Comparison of ENCODE assay signal across 9 mouse cellular contexts in genomic region chr8:94785247-94785985, GRCm38 (mm10). TPM values are rescaled to one million over a fixed set of nuclear protein-coding genes. Genes with fewer than 3 reads are reported as not detected.
A peak's percentile ranks its signal among the peaks of the same experiment; 100 is the strongest.
DNase-seq lines count a peak whose midpoint lies in the region; ATAC-seq and TF ChIP-seq lines count a peak whose summit lies in the region.
"Had no signal": no experiment of that assay in that cellular context is flagged by ENCODE, and none has a peak within 500 bp of the region (broad histone marks: within the 10 kb centered on the region; RNA-seq: fewer than 3 reads in every experiment).

No protein-coding gene starts in this region.

- peak; percentile 85 for DNase-seq in kidney, adult 11 months
- peak; percentile 58 for DNase-seq in MEL (ENCODE audit: low read depth, low spot score)
- DNase-seq in kidney, postnatal 36 days: peak; percentile 85
- peak; percentile 21 to 33 for DNase-seq in spleen, adult 18-20 months
- DNase-seq in layer of hippocampus, postnatal 10 days (ENCODE audit: low spot score in 2 of 2): no peak

- H3K4me3 ChIP-seq in kidney, embryonic 16.5 days (ENCODE audit: low read length): no peak overlapping the region
- H3K4me3 ChIP-seq in MEL (ENCODE audit: control insufficient read depth in 1 of 2, insufficient read depth in 1 of 2, low read depth in 2 of 2, low read length in 2 of 2): no peak overlapping the region
- H3K4me3 ChIP-seq in cortical plate, adult 2 months (ENCODE audit: insufficient read depth, low read length): no peak overlapping the region

- ATAC-seq in kidney, embryonic 16.5 days (ENCODE audit: low FRiP score, low TSS enrichment): no peak
- ATAC-seq in frontal cortex, adult (ENCODE audit: low TSS enrichment): no peak

- TF ChIP-seq CTCF in MEL (IDR thresholded peaks at IDR 0.05 in 2 of 3, conservative IDR thresholded peaks at IDR 0.05 in 1 of 3; ENCODE audit: control insufficient read depth in 1 of 3, insufficient read depth in 1 of 3, low read depth in 2 of 3, low read length in 3 of 3, poor library complexity in 1 of 3, severe bottlenecking in 1 of 3): peak; percentile 54 to 72 (median 64); a peak in 5 of 6 replicates
- TF ChIP-seq CTCF in cortical plate, adult 2 months (IDR thresholded peaks at IDR 0.05; ENCODE audit: extremely low read depth, insufficient read depth, low read length): peak; percentile 37

- no peak overlapping the region for H3K4me2 ChIP-seq in kidney, embryonic 16.5 days (replicated peaks; ENCODE audit: low read depth, low read length)

- no peak overlapping the region for H3K9ac ChIP-seq in kidney, embryonic 16.5 days (replicated peaks; ENCODE audit: low read length)
- H3K9ac ChIP-seq in MEL (ENCODE audit: control insufficient read depth, low read depth, low read length, poor library complexity, severe bottlenecking): no peak overlapping the region

- TF ChIP-seq POLR2A in MEL (IDR thresholded peaks at IDR 0.05; ENCODE audit: control insufficient read depth in 1 of 2, insufficient read depth in 1 of 2, low read depth in 1 of 2, low read length in 2 of 2, poor library complexity in 1 of 2): no peak
- TF ChIP-seq POLR2A in cortical plate, adult 2 months (IDR thresholded peaks at IDR 0.05; ENCODE audit: extremely low read depth, insufficient read depth, low read length): no peak

- no peaks in the 10 kb centered on the region for H3K36me3 ChIP-seq in kidney, embryonic 16.5 days (ENCODE audit: insufficient read depth, low read length)
- peaks cover 0 to 4% of the 10 kb centered on the region in 2 experiments; a peak in 1 of 4 replicates for H3K36me3 ChIP-seq in MEL (ENCODE audit: control insufficient read depth in 1 of 2, insufficient read depth in 2 of 2, low read length in 2 of 2)

- no peaks in the 10 kb centered on the region for H3K27me3 ChIP-seq in kidney, embryonic 16.5 days (ENCODE audit: insufficient read depth, low read length)
- peaks cover 3 to 4% of the 10 kb centered on the region in 2 experiments; a peak in 2 of 4 replicates for H3K27me3 ChIP-seq in MEL (ENCODE audit: control insufficient read depth in 1 of 2, insufficient read depth in 2 of 2, low read length in 2 of 2)

- no peaks in the 10 kb centered on the region for H3K79me2 ChIP-seq in MEL (ENCODE audit: control insufficient read depth, insufficient read depth, low read length, poor library complexity)

- no peak overlapping the region for H3K27ac ChIP-seq in kidney, embryonic 16.5 days (ENCODE audit: low read length)
- H3K27ac ChIP-seq in MEL (ENCODE audit: control insufficient read depth, low read depth, low read length): no peak overlapping the region
- H3K27ac ChIP-seq in cortical plate, adult 2 months (ENCODE audit: insufficient read depth, low read length): no peak overlapping the region

- H3K9me3 ChIP-seq in kidney, embryonic 16.5 days (ENCODE audit: low read length): no peaks in the 10 kb centered on the region
- no peaks in the 10 kb centered on the region for H3K9me3 ChIP-seq in MEL (replicated peaks; ENCODE audit: insufficient read depth, low read length)

- no peak for TF ChIP-seq EP300 in MEL (IDR thresholded peaks at IDR 0.05; ENCODE audit: low read depth in 1 of 2, low read length in 2 of 2)

- peak; percentile 71 for TF ChIP-seq RAD21 in MEL (IDR thresholded peaks at IDR 0.05; ENCODE audit: low read depth, low read length)

- WGBS in kidney, embryonic 16.5 days: 59% methylated on average over 12 of the region's 12 CpGs

- H3K4me1 ChIP-seq in kidney, embryonic 16.5 days (ENCODE audit: insufficient read depth, low read length): peaks cover 18% of the 10 kb centered on the region
- peaks cover 0 to 8% of the 10 kb centered on the region in 2 experiments; a peak in 2 of 4 replicates for H3K4me1 ChIP-seq in MEL (ENCODE audit: control insufficient read depth in 1 of 2, insufficient read depth in 2 of 2, low read length in 2 of 2)
- H3K4me1 ChIP-seq in cortical plate, adult 2 months (ENCODE audit: control insufficient read depth, insufficient read depth, low read length): no peaks in the 10 kb centered on the region

TF ChIP-seq in MEL, 35 proteins besides CTCF, POLR2A, EP300 and RAD21:
- TF ChIP-seq SMC3 (IDR thresholded peaks at IDR 0.05; ENCODE audit: low read depth, low read length): peak; percentile 59
- TF ChIP-seq E2F4 (IDR thresholded peaks at IDR 0.05; ENCODE audit: borderline replicate concordance, low read depth, low read length): no peak
- TF ChIP-seq TBP (IDR thresholded peaks at IDR 0.05; ENCODE audit: low read depth, low read length): no peak
- no peak for TF ChIP-seq MAZ (IDR thresholded peaks at IDR 0.05; ENCODE audit: low read depth, low read length)
- peak; percentile 45 for TF ChIP-seq ZC3H11A (IDR thresholded peaks at IDR 0.05; ENCODE audit: low read depth, low read length)
- no peak for TF ChIP-seq ELF1 (IDR thresholded peaks at IDR 0.05; ENCODE audit: low read depth, low read length)

RNA-seq across cellular contexts. Expression of gene Cx3cl1, which starts 13.6 kb away (rescaled TPM):
- polyA plus RNA-seq in kidney, embryonic 16.5 days (2015; fragmentation: Nextera tagmentation; extraction: Ambion mirVana): 12.8 and 14.0 TPM in 2 replicates
- total RNA-seq in MEL (2012; rRNA removed): not detected in 2 replicates
- not detected for polyA plus RNA-seq in MEL (2012; ENCODE audit: insufficient read depth in 1 of 2, insufficient read length in 2 of 2, low read depth in 1 of 2, low replicate concordance in 2 of 2, missing spikeins in 1 of 2)
- 654 and 664 TPM in 2 replicates for polyA plus RNA-seq in cortical plate, adult 2 months (2012; rRNA removed)
- total RNA-seq in layer of hippocampus, postnatal 10 days (2021): 100 to 1,000 TPM; 348 to 361 TPM

RNA-seq across cellular contexts. Expression of gene Ccl17, which starts 24.8 kb away (rescaled TPM):
- polyA plus RNA-seq in kidney, embryonic 16.5 days (2015; fragmentation: Nextera tagmentation; extraction: Ambion mirVana): 0.57 TPM in 1 of 2 replicates, not detected in the other
- 1.2 TPM in 1 of 2 replicates, not detected in the other for total RNA-seq in MEL (2012; rRNA removed)
- polyA plus RNA-seq in MEL (2012; ENCODE audit: insufficient read depth in 1 of 2, insufficient read length in 2 of 2, low read depth in 1 of 2, low replicate concordance in 2 of 2, missing spikeins in 1 of 2): under 1 TPM in 1 of 2 experiments, not detected in 1; 0.43 TPM
- polyA plus RNA-seq in cortical plate, adult 2 months (2012; rRNA removed): 4.4 TPM in 2 replicates
- 1 to 10 TPM; 6.4 to 7.5 TPM for total RNA-seq in layer of hippocampus, postnatal 10 days (2021)

RNA-seq across cellular contexts. Expression of gene Ccl22, which starts 40.0 kb away (rescaled TPM):
- not detected in 2 replicates for polyA plus RNA-seq in kidney, embryonic 16.5 days (2015; fragmentation: Nextera tagmentation; extraction: Ambion mirVana)
- total RNA-seq in MEL (2012; rRNA removed): not detected in 2 replicates
- polyA plus RNA-seq in MEL (2012; ENCODE audit: insufficient read depth in 1 of 2, insufficient read length in 2 of 2, low read depth in 1 of 2, low replicate concordance in 2 of 2, missing spikeins in 1 of 2): under 1 TPM in 1 of 2 experiments, not detected in 1; 0.06 TPM
- polyA plus RNA-seq in cortical plate, adult 2 months (2012; rRNA removed): 0.33 and 0.34 TPM in 2 replicates
- not detected for total RNA-seq in layer of hippocampus, postnatal 10 days (2021)
- polyA plus RNA-seq: embryonic facial prominence, embryonic 14.5 days had no signal

RNA-seq across cellular contexts. Expression of gene Coq9, which starts 52.7 kb away (rescaled TPM):
- polyA plus RNA-seq in kidney, embryonic 16.5 days (2015; fragmentation: Nextera tagmentation; extraction: Ambion mirVana): 100 and 110 TPM in 2 replicates
- 84.6 and 91.9 TPM in 2 replicates for total RNA-seq in MEL (2012; rRNA removed)
- 100 to 1,000 TPM in 1 of 2 experiments, not detected in 1; 169 TPM for polyA plus RNA-seq in MEL (2012; ENCODE audit: insufficient read depth in 1 of 2, insufficient read length in 2 of 2, low read depth in 1 of 2, low replicate concordance in 2 of 2, missing spikeins in 1 of 2)
- 103 and 110 TPM in 2 replicates for polyA plus RNA-seq in cortical plate, adult 2 months (2012; rRNA removed)
- 10 to 100 TPM; 66.3 to 76.9 TPM for total RNA-seq in layer of hippocampus, postnatal 10 days (2021)

RNA-seq across cellular contexts. Expression of gene Ciapin1, which starts 52.7 kb away (rescaled TPM):
- 125 and 131 TPM in 2 replicates for polyA plus RNA-seq in kidney, embryonic 16.5 days (2015; fragmentation: Nextera tagmentation; extraction: Ambion mirVana)
- total RNA-seq in MEL (2012; rRNA removed): 102 and 122 TPM in 2 replicates
- 100 to 1,000 TPM in 1 of 2 experiments, not detected in 1; 263 TPM for polyA plus RNA-seq in MEL (2012; ENCODE audit: insufficient read depth in 1 of 2, insufficient read length in 2 of 2, low read depth in 1 of 2, low replicate concordance in 2 of 2, missing spikeins in 1 of 2)
- polyA plus RNA-seq in cortical plate, adult 2 months (2012; rRNA removed): 38.2 and 39.1 TPM in 2 replicates
- 10 to 100 TPM; 73.4 to 95.8 TPM for total RNA-seq in layer of hippocampus, postnatal 10 days (2021)

Comparison
In these comparisons a context has a peak if more than half of its experiments do, and no peak if none do; other contexts are left out.
1. DNase-seq: peak in kidney, adult 11 months (single experiment), MEL (single experiment), kidney, postnatal 36 days (2 of 2) and spleen, adult 18-20 months (2 of 2); none in layer of hippocampus, postnatal 10 days (0 of 2).
2. RNA of gene Cx3cl1, which starts 13.6 kb away (polyA plus RNA-seq): 654 to 664 TPM in cortical plate, adult 2 months; 12.8 to 14.0 TPM in kidney, embryonic 16.5 days and not detected in MEL; every median in the first group is over 10 times any median in the second.